Mouse (Mus musculus): ENCODE measurements at regions not wholly inside any gene's neighbourhood (a gene's known extent, or its start where the extent isn't known, plus 50 kb on each side); places are given as distances from the start of the nearest gene placed in this dataset.

- no peak for DNase-seq (ENCODE audit: extremely low read depth, low read depth, low spot score)
Measured at GRCm38 (mm10) chr17:10079853-10080650, 239.6 kb downstream of the Qk start.

DNA sequence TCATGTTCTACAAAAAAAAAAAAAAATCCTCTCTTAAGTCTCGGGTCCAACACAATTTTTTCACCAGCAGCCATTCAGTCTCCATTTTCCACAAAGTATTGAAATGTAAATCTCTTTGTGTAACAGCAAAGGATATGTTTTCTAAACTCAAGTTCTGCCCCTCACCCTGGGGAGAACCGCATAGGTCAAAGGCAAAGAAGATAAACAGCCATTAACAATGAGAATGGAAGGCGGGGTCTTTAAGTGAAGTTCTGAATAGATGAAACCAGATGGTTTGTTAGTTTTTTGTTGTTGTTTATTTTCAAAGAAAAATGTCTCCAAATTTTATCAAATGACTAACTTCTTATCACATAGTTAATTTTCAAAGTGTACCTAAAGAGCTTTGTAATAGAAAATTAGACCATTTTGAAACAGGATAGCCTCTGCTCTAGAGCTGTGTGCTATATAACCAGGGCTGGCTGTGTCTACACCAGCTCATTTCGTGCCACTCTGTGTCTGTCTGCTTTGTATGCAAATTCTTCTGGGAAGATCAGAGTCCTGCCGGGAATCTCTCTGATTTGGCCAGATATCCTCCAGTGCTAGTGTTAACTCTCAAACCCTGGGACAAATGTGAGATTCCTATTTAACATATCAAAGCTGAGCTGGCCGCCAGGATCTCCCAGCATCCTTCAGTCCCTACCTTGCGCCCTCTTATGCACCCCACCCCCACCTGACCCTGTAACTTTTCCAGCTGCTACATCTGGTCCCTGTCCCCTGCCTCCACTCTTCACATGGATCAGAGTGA, 240.9 kb downstream of the Qk start:
- no peak for DNase-seq (ENCODE audit: extremely low read depth, low read depth, low spot score)

DNA sequence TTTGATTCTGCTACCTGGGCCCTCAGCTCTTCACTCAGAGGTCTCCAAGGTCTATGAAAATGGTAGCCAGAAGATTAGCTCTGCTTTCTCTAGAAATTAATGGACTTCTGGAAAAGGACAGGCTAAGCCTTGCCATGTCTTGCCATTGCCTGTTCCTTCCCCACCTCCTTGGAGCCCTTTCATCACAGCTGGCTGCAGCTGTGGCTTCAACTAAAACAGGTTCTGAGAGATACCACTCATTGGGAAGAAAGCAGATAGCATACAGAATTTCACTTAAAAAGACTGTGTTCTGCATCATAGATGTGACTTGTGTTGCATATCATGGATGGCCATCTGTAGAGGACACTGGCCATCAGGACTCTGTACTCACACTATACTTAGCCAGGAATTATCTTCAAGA, 246.4 kb downstream of the Qk start:
- DNase-seq (ENCODE audit: extremely low read depth, low read depth, low spot score) = no peak

- no peak for DNase-seq (ENCODE audit: extremely low read depth, low read depth, low spot score)
Measured at GRCm38 (mm10) chr17:10069251-10069650, 250.4 kb downstream of the Qk start.

DNA sequence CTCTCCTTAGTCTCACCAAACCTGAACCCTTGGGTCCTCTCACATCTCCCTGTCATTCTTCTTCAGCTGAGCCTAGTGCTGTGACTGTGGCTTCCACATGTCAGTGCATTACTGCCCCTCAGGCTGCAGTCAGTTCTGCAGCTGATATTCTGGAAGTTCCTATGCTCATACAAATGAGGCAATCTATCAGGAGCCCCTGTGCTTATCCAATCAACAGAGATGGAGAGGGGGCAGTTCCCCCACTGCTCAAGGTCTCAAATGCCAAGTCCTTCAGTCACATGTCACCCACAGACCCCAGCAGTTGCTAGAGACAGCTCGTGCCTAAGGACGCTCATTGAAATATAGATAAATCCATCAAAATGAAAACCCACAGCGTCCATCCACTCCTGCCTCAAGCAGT, 254.5 kb downstream of the Qk start:
- DNase-seq (ENCODE audit: extremely low read depth, low read depth, low spot score) = no peak

DNA sequence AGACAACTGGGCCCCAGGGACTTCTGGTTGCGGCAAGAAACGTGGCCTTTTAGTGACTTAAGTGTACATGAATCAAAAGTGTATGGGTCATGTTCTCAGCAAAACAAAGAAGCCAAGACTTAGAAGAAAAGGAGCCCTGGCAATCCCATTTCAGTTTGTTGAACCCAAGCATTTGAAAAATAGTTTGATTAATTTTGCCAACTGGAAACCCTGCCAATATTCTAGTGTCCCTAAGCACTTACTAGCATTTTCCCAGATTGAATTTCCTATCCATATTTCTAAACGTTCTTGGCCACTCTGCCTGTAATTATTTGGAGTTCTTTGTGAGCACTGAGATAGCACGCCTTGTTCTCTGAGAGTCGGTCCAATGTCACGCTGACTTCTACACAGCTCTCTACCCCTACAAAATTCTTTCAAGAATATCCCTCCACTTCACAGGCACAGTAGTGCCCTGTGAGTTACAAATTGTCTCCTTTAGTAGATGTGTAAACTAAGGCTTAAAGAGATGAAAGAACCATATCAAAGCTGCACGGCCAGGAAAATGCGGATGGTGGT, 257.0 kb downstream of the Qk start:
- no peak for DNase-seq (ENCODE audit: extremely low read depth, low read depth, low spot score)

GRCm38 (mm10) chr17:10057736-10058135, 261.9 kb downstream of the Qk start:
- DNase-seq (ENCODE audit: extremely low read depth, low read depth, low spot score) = no peak

GRCm38 (mm10) chr17:10056096-10056495, 263.6 kb downstream of the Qk start:
- DNase-seq (ENCODE audit: extremely low read depth, low read depth, low spot score) = no peak

GRCm38 (mm10) chr17:10054375-10054774, 265.3 kb downstream of the Qk start:
- no peak for DNase-seq (ENCODE audit: extremely low read depth, low read depth, low spot score)

GRCm38 (mm10) chr17:10044336-10044735, 275.3 kb downstream of the Qk start:
- DNase-seq (ENCODE audit: extremely low read depth, low read depth, low spot score) = no peak

- DNase-seq (ENCODE audit: extremely low read depth, low read depth, low spot score) = no peak
Measured at GRCm38 (mm10) chr17:10042042-10042652, 277.5 kb downstream of the Qk start.

DNA sequence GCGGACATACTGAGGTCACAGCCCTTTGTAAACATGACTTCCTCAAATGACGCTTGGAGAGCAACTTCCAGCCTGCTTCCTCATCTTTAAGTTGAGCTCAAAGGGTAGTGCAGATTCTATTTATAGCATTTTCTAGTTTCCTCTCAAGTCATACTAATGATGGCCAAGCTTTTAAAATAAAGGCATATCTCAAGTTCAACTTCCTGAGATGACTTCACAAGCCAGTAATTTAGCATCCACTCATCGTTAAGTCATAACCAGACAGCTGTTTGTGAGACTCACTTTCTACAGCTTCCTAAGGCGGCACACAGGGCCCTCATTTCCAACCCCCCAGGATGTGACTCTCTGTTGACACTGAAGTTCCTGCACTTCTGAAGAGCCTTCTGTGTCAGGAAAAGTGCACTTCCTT, 278.7 kb downstream of the Qk start:
- no peak for DNase-seq (ENCODE audit: extremely low read depth, low read depth, low spot score)

DNA sequence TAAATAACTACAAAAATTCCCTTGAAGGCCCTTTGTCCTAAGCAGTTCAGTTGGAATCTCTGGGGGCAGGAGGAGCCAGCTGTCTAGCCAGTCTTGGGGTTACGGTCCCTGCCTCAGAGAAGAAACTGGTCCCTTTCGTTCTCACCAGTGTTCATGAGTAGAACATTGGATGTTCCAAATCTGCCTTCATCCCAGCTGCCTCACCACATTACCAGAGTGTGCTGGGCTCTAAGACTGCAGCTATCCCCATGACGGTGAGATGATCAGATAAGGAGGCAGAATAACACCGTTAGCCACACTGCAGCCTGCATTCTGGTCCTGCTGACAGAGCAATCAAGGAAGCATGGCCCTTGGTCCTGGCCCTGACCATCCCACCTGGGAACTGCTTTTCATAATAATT, 279.3 kb downstream of the Qk start:
- no peak for DNase-seq (ENCODE audit: extremely low read depth, low read depth, low spot score)

DNA sequence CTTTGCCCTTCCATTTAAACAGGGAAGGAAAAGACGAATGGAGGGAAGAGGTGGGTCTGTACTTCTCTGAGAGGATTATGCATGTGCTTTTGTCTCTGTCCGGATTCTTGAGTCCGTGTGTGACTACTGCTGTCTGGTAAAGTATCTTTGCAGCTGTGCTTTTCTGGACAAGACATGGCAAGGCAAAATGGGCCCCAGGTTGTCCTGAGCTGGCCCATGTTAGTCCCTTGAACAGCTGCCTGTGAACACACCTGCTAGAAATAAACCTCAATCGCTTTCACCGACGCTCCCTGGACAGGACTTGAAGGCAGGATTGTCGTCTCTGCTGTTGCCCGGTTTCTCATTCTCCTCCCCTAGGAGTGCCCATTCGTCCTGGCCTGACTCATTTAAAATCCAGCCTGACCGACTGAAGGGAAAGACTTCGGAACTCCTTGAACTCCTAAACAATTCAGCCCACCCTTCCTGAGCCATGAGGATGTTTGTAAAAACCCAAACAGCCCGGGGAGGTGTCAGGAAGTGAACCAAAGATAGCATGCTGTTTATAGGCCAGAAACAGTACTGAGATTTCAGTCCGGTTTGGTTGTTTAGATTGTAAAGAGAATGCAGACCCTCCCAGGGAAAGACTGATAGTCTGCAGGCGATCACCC, 281.7 kb downstream of the Qk start:
- no peak for DNase-seq (ENCODE audit: extremely low read depth, low read depth, low spot score)

GRCm38 (mm10) chr17:10033510-10033909, 286.1 kb downstream of the Qk start:
- no peak for DNase-seq (ENCODE audit: extremely low read depth, low read depth, low spot score)

GRCm38 (mm10) chr17:10031033-10031432, 288.6 kb downstream of the Qk start:
- no peak for DNase-seq (ENCODE audit: extremely low read depth, low read depth, low spot score)

DNA sequence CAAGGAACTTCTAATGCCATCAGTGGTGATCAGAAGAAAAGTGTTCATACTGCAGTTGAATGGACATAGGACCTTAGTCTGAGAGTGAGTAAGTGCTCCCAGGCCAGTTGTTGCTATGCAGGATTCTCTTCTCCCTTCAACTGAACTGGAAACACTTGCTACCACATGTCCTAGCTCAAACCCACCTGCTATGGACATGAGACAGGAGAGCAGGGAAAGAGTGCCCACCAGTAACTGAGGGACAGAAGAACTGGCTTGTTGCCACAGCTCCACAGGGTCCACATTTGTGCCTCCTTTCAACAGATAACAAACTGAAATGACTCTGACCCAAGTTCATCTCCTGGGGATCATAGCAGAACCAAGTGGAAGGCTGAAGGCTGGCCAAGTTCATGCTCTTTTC, 292.9 kb downstream of the Qk start:
- no peak for DNase-seq (ENCODE audit: extremely low read depth, low read depth, low spot score)

DNA sequence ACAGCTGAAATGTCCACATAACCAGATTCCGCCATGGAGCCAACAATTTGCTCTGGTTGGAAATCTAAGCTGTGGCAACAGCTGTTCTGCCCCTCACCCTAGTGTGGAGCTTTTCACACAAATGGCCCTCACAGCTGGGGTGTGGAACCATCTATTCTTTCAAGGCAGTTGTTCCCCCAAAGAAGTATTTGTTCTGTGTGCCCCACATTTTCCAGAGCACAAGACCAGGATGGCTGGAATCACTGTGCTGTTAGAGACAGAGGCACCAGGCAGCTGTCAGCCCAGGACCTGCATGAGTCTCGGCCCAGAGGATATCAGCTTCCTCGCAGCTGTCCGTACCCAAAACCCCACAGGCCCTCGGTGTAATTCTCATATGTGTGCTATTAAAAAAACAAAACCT, 294.4 kb downstream of the Qk start:
- DNase-seq (ENCODE audit: extremely low read depth, low read depth, low spot score) = no peak

DNA sequence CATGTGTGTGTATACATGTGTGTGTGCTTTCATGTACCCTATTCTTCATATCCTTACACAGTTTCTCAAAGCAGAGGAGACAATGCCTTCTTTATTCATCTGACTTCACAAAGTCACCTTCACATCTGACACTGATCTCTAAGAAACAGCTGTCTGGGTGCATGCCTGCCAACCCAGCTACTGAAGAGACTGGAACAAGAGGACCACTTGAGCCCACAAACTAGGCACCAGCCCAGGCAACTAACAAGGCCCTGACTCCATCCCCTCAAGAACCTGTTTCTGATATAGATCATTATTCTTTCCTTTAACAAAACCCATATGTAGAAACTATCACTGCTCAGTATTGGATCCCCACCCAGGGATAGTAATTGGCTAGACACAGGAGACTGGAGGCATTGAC, 295.3 kb downstream of the Qk start:
- no peak for DNase-seq (ENCODE audit: extremely low read depth, low read depth, low spot score)

DNA sequence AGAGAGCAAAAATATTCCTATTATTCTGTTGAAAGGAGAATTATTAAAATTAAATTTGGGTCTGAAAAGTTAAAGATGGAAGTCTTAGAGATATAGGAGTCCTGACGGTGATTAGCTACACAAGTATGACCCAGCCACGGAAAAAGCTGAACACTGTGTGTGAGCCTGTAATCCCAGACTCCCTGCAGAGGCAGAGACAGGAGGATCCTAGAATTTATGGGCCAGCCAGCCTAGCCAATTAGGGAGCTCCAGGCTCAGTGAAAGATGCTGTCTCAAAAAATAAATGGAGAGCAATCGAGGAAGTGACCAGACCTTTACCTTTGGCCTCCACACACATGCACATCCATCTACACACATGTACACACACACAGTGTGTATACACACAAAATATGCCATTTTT, 307.5 kb downstream of the Qk start:
- DNase-seq (ENCODE audit: extremely low read depth, low read depth, low spot score) = no peak

DNA sequence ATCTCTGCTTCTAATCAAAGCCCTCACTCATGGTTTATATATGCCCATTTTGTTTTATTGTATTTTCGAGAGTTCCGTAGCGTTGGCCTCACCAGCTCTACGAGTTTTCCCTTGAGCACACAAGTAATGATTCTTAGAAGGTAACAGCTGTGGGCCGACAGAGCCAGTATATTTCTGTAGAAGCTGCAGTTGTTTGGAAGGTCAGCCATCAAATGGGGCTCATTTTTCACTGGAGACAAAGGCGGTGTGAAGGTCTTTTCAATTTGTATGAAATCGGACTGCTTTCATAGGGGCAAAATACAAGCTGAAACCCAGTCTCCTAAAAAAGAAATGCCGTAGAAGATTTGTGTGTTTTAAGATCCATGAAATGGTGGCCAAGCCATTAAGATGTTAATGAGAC, 307.9 kb downstream of the Qk start:
- no peak for DNase-seq (ENCODE audit: extremely low read depth, low read depth, low spot score)
